Mouse (Mus musculus) frontal cortex, postnatal 25 days (tissue): ENCODE measurements around the gene Afg3l1.
"Not testable (repeated sequence)": the region's sequence is repeated elsewhere in the genome, so short reads cannot be mapped to it uniquely, and the experiment has no call there.

ENCODE experiments used
- DNase-seq, 2 experiments: peaks; one replicate each; pipeline ENCODE4 v3.0.0; 2022; ENCODE audit warnings: low spot score in 2 of 2

The Afg3l1 gene

DNA sequence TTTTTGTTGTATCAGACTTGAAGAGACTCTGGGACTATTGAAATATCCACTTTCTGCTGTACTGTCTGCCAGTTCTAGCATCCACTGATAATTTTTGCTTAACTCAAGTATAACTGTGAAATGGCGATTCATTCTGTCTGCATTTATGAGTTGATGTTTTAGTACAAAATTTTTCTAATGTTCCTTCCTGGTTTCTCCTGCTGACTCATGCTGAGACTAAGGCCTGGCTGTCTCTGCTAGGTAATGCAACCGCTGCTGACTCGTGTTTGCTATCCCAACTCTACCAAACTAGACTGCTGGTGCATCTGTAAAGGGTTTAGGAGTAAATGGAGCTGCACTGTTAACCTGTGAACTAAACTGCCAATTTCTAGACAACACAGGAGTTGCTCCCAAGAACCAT lies 10.2 kb upstream of the Afg3l1 start:
- no peak for DNase-seq

DNA sequence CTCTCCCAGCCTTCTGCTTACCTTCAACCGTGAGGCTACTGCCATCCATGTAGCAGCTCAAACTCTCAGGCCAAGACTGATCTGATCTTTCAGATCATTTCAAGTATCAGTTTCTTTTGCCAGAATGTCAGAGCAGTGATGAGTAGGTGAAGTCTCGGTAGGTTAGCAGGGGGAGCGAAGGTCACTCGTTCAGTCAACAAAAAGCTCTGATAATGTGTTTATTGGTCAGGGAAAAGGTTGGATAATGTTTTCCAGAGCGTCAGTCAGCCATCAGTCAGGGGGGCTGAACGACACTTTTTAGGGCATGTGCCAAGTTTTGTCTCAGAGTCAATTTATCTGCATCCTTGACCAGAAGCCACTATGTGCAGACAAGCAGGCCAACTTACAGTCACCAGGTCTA lies 4.7 kb upstream of the Afg3l1 start:
- DNase-seq = not testable (repeated sequence)

DNA sequence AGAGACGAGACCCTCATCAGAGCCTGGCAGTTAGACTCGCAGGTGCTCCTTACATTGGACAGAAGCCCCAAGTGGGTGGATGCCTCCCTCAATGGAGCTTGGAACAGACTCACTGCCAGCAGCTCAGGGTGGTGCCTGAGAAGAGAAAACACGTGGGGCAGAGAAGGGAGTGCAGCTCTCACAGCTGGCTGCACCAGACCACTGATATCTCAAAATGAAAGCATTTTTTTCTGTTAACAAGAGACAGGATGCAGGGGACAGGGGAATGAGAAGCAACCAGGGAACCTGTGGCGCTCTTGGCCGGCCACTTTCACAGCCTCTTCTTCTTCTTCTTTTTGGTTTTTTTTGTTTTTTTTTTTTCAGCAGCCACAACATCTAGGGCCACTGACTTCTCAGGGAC lies 3.2 kb upstream of the Afg3l1 start:
- DNase-seq = not testable (repeated sequence)

DNA sequence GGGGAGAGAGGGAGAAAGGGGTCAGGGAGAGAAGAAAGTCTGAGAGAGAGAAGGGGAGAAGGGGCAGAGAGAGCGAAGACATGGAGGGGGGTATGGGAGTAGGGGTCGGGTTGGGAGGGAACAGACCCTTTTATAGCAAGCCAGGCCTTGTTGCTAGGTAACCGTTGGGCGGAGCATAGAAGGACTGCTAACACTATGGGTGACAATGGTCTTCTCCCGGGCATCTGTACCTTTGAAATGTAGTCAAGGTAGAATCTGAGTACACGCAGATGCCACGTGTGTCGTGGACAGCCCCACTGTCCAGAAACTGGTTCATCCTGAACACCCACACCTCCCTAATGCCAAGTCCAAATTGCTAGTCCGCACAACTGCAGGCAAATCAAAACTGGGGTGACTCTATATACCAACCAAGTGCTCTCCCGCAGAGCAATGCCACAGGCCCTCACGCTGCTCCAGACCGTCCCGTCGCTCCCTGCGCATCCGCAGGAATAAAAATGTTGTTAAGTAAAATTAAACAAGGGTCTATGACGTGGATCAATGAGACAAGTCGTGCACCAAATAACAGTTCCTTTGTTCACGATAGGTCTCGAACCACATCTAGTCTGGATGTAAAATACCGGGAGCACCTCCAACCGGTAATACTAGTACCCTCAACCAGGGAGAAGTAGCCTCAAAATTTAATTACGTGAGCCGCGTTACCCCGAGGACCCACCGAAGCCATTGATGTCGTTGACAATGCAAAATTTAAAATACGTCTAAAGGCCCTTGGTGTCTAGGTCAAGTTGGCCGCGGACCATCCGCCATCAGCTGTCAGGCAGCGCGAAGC lies 579 bp upstream of the Afg3l1 start:
- DNase-seq = no peak

DNA sequence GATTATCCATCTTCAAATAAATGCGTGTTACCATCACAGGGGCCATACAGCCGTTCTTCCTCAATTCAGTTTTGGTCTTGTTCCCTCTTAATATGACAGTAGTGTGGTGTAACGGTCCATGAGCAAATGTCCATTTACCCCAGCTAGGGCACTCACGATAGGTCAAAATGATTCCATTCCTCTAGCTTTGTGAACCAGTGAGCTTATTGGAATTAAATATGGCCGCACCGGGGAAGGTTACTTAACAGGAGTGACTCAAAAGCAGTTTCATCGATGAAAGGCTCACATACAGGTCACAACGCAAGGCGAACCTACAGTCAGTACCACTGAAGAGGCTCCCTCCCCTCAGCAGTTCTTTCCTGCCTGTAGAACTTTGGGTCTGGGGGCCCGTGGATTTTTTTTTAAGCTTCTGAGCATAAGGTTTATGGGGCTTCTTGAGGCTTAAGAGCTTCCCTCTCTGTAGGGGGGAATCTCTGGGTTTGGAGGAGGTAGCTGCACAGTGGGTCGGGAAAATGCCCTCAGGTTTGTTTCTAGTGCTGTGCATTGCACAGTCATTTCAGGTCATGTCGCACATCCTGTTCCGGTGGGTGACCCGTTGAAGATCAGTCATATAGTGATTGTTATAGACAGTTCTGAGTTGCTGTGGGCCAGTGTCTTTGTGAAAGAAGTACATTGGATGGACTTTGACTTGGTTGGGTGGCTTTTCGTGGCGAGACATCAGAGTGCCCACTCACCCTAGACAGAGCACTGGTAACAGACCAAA lies 934 bp downstream of the Afg3l1 start:
- DNase-seq = no peak

DNA sequence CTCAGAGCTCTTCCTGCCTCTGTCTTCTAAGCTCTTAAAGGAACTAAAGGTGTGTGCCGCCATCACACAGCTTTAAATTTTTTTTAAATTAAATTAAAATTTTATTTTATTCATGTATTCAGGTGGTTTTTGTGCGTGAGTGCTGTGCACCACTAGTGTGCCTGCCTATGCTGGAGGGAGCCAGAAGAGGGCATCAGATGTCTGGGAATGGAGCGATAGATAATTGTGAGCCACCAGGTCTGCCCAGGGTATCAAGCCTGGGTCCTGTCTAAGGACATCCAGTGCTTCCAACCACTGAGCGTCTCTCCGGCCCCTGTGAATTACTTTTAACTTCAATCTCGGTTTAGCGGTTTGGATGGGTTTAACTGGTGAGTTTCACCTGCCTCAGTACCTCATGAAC lies 4.9 kb downstream of the Afg3l1 start:
- no peak for DNase-seq

DNA sequence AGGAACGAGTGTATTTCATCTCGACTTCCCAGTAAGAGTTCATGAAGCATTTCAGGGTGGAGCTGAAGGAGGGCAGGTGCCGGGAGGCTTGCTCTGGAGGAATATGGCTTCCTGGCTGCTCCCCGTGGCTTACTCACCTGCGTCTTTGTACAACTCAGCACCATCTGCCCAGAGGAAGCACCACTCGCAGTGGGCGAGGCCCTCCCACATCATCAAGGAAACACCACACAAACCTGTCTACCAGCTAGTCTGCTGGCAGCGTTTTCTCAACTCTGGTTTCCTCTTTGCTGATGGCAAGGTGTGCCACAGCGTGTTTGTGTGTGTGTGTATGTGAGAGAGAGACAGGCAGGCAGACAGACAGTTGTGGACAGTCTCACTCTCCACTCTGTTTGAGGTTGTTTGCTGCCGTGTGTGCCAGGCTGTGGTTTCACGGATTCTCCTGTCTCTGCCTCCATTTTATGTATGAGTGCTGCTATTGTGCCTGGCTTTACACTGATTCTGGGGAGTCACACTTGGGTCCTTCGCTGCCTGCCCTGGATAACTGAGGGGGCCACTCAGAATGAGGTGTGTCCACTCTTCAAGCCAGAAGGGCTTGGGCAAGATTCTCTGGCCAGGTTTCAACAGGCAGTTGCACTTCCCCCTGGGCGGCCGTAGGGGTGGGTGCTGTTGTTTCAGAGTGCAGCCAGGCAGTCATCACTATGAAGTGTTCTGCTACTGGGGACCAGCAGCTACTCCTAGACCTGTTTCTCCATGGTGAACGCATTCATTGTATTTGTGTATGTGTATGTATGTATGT lies 13.8 kb downstream of the Afg3l1 start:
- no peak for DNase-seq

DNA sequence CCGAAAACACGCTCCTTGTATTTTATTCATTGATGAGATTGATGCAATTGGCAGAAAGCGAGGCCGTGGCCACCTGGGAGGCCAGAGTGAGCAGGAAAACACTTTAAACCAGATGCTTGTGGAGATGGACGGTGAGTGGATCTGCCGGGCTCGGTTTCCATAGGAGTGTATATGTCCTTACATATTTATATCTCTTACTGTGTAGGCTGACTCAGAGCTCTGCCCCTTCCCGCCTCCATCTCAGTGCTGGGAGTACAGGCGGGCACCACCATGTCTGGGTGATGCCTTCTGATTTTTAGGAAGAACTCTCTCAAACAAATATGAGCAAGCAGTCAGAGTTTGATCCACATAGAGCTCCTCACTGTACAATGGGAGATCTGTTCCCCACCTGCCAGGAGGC lies 15.2 kb downstream of the Afg3l1 start:
- DNase-seq = no peak

DNA sequence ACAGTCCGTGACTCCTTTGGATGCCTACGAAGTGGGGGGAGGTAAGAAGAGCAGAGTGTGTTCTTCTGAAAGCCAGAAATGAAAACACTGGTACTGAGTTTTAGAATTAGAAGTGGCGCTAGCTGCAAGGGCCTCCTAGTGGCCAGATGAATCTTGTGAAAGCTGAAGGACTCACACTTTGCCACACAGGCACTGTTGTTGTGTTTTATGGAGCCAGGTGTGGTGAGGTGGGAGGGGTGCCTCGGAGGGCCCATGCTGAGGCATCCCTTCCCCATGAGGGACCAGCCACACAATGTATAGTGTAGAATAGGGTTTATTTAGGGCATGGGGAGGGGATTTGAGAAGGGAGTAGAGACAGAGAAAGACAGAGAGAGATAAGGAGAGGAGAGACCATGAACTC lies 20.0 kb downstream of the Afg3l1 start:
- no peak for DNase-seq

DNA sequence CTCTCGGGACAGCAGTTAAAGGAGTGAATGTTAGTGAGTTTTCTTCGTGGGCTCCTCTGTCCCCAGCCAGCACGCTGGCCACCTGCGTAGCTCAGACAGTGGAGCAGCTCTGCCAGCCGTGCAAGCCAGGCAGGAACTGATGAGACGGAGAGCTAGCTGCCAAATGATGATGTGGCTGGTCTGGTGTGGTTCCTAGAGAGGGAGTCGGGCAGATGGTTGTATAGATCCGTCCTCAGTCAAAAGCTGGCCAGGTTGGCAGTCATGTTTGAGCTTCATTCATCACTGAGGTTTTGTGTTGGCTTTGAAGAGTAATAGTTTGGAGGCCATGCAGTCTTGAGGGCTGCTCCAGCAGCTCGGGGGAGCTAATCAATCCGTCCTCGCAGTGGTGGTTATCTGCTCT lies 21.3 kb downstream of the Afg3l1 start:
- no peak for DNase-seq

DNA sequence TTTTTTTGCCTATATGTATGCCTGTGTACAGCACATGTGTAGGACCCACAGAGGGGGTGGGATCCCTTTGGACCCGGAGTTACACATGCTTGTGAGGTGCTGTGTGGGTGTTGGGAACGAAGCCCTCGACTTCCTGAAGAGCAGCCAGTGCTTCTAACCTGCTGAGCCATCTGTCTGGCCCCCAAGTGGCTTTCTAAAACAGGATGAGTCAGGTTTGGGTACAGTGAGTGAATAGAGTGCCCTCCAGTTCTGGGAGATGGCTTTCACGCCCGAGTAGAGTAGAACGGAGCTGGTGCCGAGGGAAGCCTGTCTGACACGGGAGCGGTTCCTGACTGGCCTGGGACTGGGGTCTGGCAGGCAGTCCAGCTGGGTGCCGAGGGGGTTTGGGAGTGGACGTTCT lies 21.9 kb downstream of the Afg3l1 start:
- DNase-seq = no peak

DNA sequence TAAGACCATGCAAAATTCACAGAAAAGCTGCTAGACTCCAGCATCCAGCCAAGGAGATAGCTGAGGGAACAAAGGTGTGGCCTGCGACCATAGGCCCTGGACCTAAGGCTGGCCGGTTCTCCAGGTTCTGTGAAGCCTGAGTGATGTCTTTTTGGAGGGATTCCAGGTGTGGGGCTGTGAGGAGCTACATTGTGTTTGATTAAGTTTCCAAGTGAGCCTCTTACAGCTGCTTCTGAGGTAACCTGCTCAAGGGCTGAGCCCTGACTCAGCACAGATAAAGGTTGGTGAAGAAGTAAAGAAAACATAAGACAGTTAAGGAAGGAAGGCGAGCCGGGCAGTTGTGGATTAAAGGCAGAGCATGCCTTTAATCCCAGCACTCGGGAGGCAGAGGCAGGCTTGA lies 24.5 kb downstream of the Afg3l1 start:
- no peak for DNase-seq

DNA sequence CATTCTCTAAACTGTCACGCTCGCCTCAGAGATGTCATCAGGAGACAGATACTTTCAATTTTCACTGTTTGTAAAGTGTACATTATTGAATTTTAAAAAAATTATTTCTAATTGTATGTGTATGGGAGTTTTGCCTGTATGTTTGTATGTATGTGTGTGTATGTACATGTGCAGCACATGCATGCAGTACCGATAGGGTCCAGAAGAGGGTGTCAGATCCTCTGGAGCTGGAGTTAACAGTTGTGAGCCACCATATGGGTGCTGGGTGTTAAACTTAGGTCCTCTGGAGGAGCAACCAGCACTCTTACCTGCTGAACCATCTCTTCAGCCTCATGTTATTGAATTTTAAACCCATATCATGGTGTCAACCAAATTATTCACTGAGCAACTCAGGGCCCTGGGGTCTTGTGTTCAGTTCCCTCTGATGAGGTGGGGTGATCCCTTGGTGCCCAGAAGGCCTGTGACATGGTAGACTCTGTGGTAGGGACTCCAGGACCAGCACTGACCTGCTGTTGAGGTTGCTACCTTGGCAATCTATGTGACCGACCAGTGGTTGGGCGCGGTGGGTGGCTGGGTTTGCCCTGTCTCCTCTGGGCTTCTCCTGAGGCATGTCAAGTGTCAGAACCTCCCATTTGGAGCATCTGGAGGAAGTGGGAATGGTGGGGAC lies 26.2 kb downstream of the Afg3l1 start:
- no peak for DNase-seq

DNA sequence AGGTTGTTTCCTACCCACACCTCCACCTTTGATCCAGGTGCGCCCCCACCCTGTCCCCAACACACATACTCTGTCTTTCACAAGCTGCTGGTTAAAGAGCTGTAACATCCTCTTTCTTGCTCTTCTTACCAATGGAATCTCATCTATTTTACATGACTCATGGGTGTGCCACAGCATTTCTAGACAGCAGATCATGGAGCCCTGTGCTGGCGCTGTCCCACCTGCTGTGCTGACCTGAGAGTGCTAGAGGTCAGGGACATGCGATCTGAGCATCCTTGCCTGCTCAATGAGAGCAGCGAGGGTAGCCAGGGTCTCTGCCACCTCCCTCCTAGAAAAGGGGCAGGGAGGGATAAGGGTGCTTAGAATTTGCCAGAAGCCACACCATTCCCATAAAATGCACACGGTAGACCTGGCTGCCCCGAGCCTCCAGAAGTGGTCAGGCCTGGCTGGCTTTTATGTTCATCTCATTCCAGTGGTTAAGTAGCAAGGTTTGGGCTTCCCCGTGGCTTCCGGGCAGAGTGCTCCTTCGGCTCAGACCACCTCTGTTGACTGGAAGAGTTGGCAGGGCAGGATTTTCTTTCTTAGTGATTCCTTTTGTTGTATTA lies 27.0 kb downstream of the Afg3l1 start:
- DNase-seq = no peak

DNA sequence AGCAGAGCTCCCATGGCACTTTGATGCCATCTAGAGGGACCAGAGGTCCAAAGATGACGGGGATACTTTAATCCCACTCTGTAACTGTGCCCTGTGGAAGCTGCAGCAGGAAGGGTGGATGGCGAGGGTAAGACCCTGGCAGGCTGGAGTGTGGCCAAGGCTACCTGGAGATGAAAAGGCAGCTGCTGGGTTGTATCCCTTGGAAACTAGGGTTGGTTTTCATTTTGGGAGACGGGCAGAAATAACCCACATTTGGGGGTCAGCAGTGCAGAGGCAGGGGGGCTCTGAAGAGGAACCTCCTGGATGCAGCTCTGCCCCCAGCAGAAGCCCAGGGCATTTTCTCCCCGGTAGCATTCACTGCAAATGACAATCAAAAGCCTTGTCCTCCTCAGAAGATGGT lies 27.6 kb downstream of the Afg3l1 start:
- DNase-seq = no peak

DNA sequence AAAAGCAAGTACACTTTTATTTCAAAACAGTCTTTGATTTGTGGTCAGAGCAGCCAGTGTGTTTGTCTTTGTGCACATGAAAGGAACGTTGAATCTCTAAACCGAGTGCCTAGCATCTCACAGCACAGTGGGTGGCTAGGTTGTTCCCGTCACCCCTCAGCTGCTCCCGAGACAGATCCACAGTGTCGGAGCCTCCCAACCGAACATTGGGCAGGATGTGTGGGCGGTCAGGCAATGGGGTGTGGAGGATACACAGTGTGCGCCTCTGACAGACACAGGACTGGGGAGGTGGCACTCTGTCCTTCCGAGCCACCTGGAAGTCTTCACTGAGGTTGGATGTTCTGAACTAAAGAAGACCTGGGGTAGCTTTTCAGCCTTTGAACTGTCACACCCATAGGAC lies 28.0 kb downstream of the Afg3l1 start:
- no peak for DNase-seq

DNA sequence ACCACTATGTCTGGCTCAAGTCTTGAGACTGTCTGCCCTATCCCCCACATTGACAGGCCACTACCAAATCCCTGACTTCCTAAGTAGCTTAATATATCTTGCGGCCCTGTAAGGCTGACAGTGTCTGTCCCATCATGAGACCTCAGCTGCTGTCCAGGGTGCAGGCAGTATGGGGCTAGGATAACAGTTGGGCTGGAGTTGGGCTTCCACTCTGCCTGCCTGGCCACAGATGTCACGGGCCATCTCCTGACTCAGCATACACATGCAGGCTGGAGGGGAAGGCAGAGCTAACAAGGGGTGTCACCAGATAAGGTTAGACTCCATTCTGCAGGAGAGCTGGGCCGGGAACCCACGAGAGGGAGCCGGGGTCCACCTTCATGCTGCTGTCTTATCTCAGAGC lies 29.4 kb downstream of the Afg3l1 start:
- DNase-seq = no peak

DNA sequence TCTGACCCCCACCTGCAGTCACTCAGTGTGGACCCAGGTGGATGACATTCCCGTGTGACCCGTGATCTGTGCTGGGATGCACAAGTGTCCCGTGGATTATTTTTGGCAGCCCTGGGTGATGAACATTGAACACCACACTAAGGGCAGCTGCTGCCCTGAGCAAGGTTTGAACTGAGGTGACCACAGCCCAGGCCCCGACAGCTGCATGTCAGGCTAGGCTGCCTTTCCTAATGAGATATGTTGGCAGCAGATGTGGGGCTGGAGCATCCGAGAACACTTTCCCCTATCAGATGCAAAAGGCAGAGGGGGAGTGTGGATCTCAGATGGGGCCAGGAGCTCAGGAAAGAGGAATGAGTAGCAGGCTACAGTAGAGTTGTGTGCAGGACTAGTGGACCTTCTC lies 33.1 kb downstream of the Afg3l1 start:
- DNase-seq = no peak

DNA sequence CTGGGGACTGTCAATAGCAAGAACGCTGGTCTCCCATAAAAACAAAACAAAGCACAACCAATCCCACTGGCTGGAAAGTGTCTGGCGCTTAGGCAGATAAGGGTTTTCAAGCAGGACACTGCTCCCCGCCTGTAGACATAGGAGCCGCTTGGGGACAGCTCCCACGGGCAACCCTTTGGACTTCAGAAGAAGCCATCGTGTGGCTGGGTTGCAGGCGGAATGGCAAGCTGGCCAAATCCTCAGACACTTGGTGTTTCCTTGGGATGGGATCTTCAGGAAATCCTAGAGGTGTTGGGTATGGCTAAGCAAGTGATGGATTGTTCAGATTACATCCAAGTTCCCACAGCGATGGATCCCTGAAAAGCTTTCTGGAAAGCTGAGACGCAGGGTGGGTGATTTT lies 36.4 kb downstream of the Afg3l1 start:
- DNase-seq = no peak

DNA sequence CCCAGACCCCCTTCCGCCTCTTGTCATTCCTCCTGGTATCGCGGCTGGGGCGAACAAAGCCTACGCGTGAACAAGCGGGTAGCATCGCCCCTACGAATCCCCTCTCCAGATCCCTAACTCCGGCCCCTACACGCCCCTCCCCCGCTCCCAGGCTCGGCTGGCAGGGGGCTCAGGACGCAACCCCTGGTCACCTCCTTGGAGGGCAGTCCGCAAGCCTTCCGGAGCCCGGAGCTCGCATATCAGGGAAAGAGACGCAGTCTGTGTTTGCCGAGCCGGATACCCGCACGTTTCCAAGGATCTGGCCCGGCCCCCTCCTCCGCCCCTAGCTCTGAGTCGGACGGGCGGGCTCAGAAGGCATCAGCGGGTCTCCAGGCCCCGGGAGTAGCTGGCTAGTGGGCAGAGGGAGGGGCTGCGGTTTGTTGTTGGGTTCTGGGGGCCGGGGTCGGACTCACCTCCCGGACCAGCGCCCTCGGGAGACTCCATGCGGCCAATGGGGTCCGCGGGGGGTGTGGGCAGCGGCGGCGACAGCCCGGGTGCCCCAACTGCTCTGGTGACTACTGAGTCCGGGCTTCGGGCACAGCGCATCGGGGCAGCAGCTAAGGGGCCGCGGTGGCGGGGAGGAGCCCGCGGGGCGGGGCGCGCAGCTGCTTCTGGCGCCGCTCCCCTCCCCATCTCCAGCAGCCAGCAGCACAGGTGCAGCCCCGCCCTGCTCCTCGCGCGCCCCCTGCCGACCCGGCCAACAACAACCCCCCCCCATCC lies 37.3 kb downstream of the Afg3l1 start, which contains the start of gene Dbndd1:
Gene Dbndd1, minus strand, starts transcription at position 683 of the 759 bp plus-strand sequence.
- peak in 1 of 2 experiments; percentile 29 for DNase-seq

DNA sequence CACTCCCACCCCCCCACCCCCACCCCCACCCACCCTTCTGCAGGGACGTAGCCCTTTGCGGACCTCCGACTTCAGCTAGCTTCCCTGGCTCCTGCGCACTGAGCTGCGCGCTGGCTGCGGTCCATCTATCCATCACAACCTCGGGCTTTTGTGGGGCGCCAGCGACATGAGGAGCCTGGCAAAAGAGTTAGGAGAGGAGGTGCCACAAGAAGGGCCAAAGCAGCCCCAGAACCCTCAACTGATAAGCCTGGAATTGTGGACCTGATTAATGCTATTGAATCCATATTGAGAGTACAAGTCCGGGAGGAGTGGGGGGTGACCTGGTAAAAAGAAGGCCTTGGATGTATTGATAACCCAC lies 37.8 kb downstream of the Afg3l1 start:
- no peak for DNase-seq
